In the genomic region with DNA sequence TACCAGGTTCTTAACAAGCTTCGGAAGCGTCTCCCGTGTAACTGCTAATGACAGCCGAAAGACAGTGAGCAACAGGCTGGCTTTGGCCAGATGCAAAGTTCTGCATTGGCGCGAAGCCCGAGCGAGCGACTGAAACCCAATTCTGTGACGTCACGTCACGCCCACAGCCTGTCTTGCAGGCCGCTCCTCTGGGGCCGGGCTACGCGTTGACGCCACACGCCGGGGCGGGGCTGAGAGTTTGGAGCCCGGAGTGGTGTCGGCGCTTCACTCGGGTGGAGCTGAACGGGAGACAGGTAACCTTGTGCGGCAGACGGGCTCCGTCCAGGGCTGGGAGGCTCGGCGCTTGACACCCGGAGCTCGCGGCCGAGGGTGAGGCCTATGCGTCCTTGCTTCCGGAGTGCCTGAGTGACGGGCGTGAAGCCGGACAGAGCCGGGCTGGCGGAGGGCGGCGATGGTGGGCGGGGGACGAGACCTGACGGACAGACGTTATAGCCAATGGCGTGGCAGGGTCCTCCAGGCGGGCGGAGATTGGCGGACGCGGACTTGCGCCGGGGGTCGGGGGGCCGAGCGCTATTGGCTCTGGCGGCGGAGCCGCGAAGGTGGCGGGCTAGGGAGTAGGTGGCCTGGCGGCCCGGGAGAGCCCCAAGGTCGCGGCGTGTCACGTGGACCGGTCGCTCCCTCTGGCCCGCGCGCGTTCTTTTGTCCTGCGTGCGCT, we compare ENCODE assay signal across 7 mouse cellular contexts. TPM values are rescaled to one million over a fixed set of nuclear protein-coding genes. Genes with fewer than 3 reads are reported as not detected.
A peak's percentile ranks its signal among the peaks of the same experiment; 100 is the strongest.
DNase-seq lines count a peak whose midpoint lies in the region; ATAC-seq lines count a peak whose summit lies in the region.

TSS of gene Ogdh (plus strand) at position 233 of the 715 bp plus-strand sequence.

- no peaks in the 10 kb centered on the region for H3K9me3 ChIP-seq in embryonic facial prominence, embryonic 11.5 days (replicated peaks; ENCODE audit: control insufficient read depth, low read length)
- H3K9me3 ChIP-seq in limb, embryonic 10.5 days (replicated peaks): no peaks in the 10 kb centered on the region
- H3K9me3 ChIP-seq in midbrain, embryonic 13.5 days: no peaks in the 10 kb centered on the region

- peak; percentile 98 for ATAC-seq in embryonic facial prominence, embryonic 11.5 days (replicated peaks; ENCODE audit: insufficient number of reproducible peaks, low FRiP score, low TSS enrichment, low read depth)
- ATAC-seq in granulocyte monocyte progenitor cell, adult 5-6 weeks (replicated peaks; ENCODE audit: poor library complexity, severe bottlenecking): peak; percentile 90
- peak; percentile 99 for ATAC-seq in midbrain, embryonic 13.5 days

- peak; percentile 100 for DNase-seq in adrenal gland, postnatal 14 days
- DNase-seq in embryonic facial prominence, embryonic 11.5 days (ENCODE audit: low spot score): peak; percentile 99
- DNase-seq in kidney, adult 11 months: peak; percentile 98
- DNase-seq in limb, embryonic 10.5 days (ENCODE audit: low spot score): peak; percentile 99
- DNase-seq in spleen, adult 12 weeks (ENCODE audit: low spot score): peak; percentile 99

- peak within 1 kb of the TSS; percentile 65 for H3K27ac ChIP-seq in embryonic facial prominence, embryonic 11.5 days (replicated peaks; ENCODE audit: low read depth, low read length)
- H3K27ac ChIP-seq in limb, embryonic 10.5 days: peak within 1 kb of the TSS; percentile 87
- H3K27ac ChIP-seq in midbrain, embryonic 13.5 days: peak within 1 kb of the TSS; percentile 85

- under 1% methylated on average over 77 of the region's 77 CpGs for WGBS in embryonic facial prominence, embryonic 11.5 days
- WGBS in limb, embryonic 10.5 days: under 1% methylated on average over 75 of the region's 77 CpGs
- WGBS in midbrain, embryonic 13.5 days: under 1% methylated on average over 71 of the region's 77 CpGs

- peak within 1 kb of the TSS; percentile 79 for H3K4me3 ChIP-seq in embryonic facial prominence, embryonic 11.5 days (ENCODE audit: low read depth, low read length)
- peak within 1 kb of the TSS; percentile 76 for H3K4me3 ChIP-seq in limb, embryonic 10.5 days
- H3K4me3 ChIP-seq in midbrain, embryonic 13.5 days (replicated peaks): peak within 1 kb of the TSS; percentile 70

- H3K4me2 ChIP-seq in embryonic facial prominence, embryonic 11.5 days (ENCODE audit: low read depth, low read length): peak within 1 kb of the TSS; percentile 87
- H3K4me2 ChIP-seq in midbrain, embryonic 13.5 days (replicated peaks): peak within 1 kb of the TSS; percentile 62

- no peaks in the 10 kb centered on the region for H3K27me3 ChIP-seq in embryonic facial prominence, embryonic 11.5 days (ENCODE audit: control insufficient read depth, insufficient read depth, low read length)
- H3K27me3 ChIP-seq in limb, embryonic 10.5 days (ENCODE audit: low read depth, poor library complexity, severe bottlenecking): no peaks in the 10 kb centered on the region
- H3K27me3 ChIP-seq in midbrain, embryonic 13.5 days: no peaks in the 10 kb centered on the region

- no peaks in the 10 kb centered on the region for H3K36me3 ChIP-seq in embryonic facial prominence, embryonic 11.5 days (replicated peaks; ENCODE audit: control insufficient read depth, insufficient read depth, low read depth, low read length)
- H3K36me3 ChIP-seq in limb, embryonic 10.5 days: no peaks in the 10 kb centered on the region
- H3K36me3 ChIP-seq in midbrain, embryonic 13.5 days: no peaks in the 10 kb centered on the region

- peak within 1 kb of the TSS; percentile 71 for H3K9ac ChIP-seq in embryonic facial prominence, embryonic 11.5 days (replicated peaks; ENCODE audit: low read length)
- peak within 1 kb of the TSS; percentile 75 for H3K9ac ChIP-seq in midbrain, embryonic 13.5 days (replicated peaks)

- no peaks in the 10 kb centered on the region for H3K4me1 ChIP-seq in embryonic facial prominence, embryonic 11.5 days (ENCODE audit: control insufficient read depth, insufficient read depth, low read length)
- H3K4me1 ChIP-seq in limb, embryonic 10.5 days: peaks cover 9% of the 10 kb centered on the region; the same call in 1 of the 2 replicates
- H3K4me1 ChIP-seq in midbrain, embryonic 13.5 days (replicated peaks): peaks cover 11% of the 10 kb centered on the region

RNA-seq across cellular contexts. Expression of gene Ogdh, which starts in this region (rescaled TPM):
- total RNA-seq in adrenal gland, postnatal 14 days (2021): 914 and 944 TPM in 2 replicates
- 75.3 and 82.5 TPM in 2 replicates for polyA plus RNA-seq in embryonic facial prominence, embryonic 11.5 days (2014; fragmentation: Nextera tagmentation; extraction: Ambion mirVana)
- total RNA-seq in granulocyte monocyte progenitor cell, adult 5-6 weeks (2014; fragmentation: Nextera tagmentation): 144 and 151 TPM in 2 replicates
- 91.3 and 116 TPM in 2 replicates for total RNA-seq in granulocyte monocyte progenitor cell, adult 5-6 weeks (2017)
- 115 and 122 TPM in 2 replicates for polyA plus RNA-seq in limb, embryonic 10.5 days (2016; fragmentation: Nextera tagmentation; extraction: Ambion mirVana)
- polyA plus RNA-seq in midbrain, embryonic 13.5 days (2015; fragmentation: Nextera tagmentation; extraction: Ambion mirVana): 92.5 and 95.5 TPM in 2 replicates

Comparison
In these comparisons a context has a peak if more than half of its experiments do, and no peak if none do; other contexts are left out.
1. Peak in every context shown above with its lines: DNase-seq, ATAC-seq, H3K4me3 ChIP-seq and H3K27ac ChIP-seq.